12 mouse cellular contexts compared by ENCODE assay signal in the genomic region with DNA sequence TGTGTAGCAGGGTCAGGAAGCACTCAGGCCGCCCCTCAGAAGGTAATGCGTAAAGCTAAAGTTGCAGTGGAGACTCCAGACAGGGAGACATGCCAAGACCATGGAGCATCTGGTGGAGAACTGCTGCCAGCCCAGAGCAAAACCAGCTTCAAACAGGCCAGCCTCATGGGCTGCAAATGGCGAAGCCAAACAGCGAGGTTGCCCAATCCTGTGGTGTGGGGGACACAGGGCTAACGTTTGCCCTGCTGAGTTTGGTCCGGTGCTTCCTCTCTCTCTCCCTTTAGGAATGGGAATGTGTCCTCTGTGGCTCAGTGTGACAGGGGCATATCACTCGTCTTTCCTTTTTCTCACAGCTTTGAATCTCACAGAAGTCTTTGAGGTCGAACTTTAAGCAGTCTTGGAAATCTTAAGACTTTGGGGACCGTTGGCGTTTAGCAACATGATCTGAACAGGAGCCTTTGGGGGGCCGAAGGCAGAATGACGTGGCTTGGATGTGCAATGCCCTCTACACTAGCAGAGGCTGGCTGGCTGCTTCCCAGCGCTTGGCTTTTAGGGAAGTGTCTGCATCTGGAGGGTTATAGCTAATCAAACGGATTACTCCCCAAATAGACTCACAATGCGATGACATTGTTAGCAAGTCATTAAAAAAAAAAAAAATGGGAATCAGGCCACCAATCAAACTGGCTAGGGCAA. TPM values are rescaled to one million over a fixed set of nuclear protein-coding genes. Genes with fewer than 3 reads are reported as not detected.
"Had no signal": no experiment of that assay in that cellular context is flagged by ENCODE, and none has a peak within 500 bp of the region (broad histone marks: within the 10 kb centered on the region; RNA-seq: fewer than 3 reads in every experiment).

No protein-coding gene starts in this region.

- ATAC-seq: liver, postnatal 0 days; lung, postnatal 0 days; midbrain, embryonic 13.5 days; midbrain, embryonic 15.5 days had no signal

- DNase-seq: liver, postnatal 0 days; lung, adult 2 months; lung, postnatal 14 days; lung, postnatal 4 days; right cerebral cortex, postnatal 14 days; thymus, adult 2 months; thymus, postnatal 25 days; thymus, postnatal 4 days had no signal

RNA-seq across cellular contexts. Expression of gene Chrna1, which starts 43.9 kb away (rescaled TPM):
- total RNA-seq: monocyte, adult 5-6 weeks had no signal
